Mouse (Mus musculus): ENCODE measurements around the gene Usp21.
"Not testable (repeated sequence)": the region's sequence is repeated elsewhere in the genome, so short reads cannot be mapped to it uniquely, and the experiment has no call there.

The Usp21 gene

GRCm38 (mm10) chr1:171241952-171242351 lies 45.8 kb downstream of the Usp21 start:
- DNase-seq (ENCODE audit: low spot score in 2 of 2): not testable (repeated sequence)

- DNase-seq (ENCODE audit: low spot score in 2 of 2): no peak
Measured at GRCm38 (mm10) chr1:171240911-171241310, 46.9 kb downstream of the Usp21 start.

GRCm38 (mm10) chr1:171239992-171240744 lies 47.6 kb downstream of the Usp21 start:
- DNase-seq (ENCODE audit: low spot score in 2 of 2): no peak

- DNase-seq (ENCODE audit: low spot score in 2 of 2): no peak
Measured at GRCm38 (mm10) chr1:171238463-171238862, 49.3 kb downstream of the Usp21 start.

GRCm38 (mm10) chr1:171237438-171237837 lies 50.4 kb downstream of the Usp21 start:
- no peak for DNase-seq (ENCODE audit: low spot score in 2 of 2)

GRCm38 (mm10) chr1:171235791-171236190 lies 52.0 kb downstream of the Usp21 start:
- DNase-seq (ENCODE audit: low spot score in 2 of 2): no peak

- DNase-seq (ENCODE audit: low spot score in 2 of 2): no peak
Measured at GRCm38 (mm10) chr1:171234538-171234937, 53.3 kb downstream of the Usp21 start.

GRCm38 (mm10) chr1:171234126-171234525 lies 53.7 kb downstream of the Usp21 start, which contains the start of gene Fcer1g:
TSS of gene Fcer1g (minus strand) at chr1:171234365.
- no peak for DNase-seq (ENCODE audit: low spot score in 2 of 2)

GRCm38 (mm10) chr1:171232800-171233730 lies 54.7 kb downstream of the Usp21 start:
- no peak for DNase-seq (ENCODE audit: low spot score in 2 of 2)

GRCm38 (mm10) chr1:171232348-171232747 lies 55.4 kb downstream of the Usp21 start:
- DNase-seq (ENCODE audit: low spot score in 2 of 2): no peak
